Mouse (Mus musculus) kidney, postnatal 0 days (tissue): ENCODE data around the gene Emp1. TPM values are rescaled to one million over a fixed set of nuclear protein-coding genes. Genes with fewer than 3 reads are reported as not detected.

Source experiments
- ATAC-seq: fragments of 200-750 bp; cut with Nextera tagmentation; replicated peaks from 2 replicates; pipeline ENCODE4 v1.8.0; 2017; ENCODE audit warnings: low read depth, moderate number of reproducible peaks, moderate TSS enrichment, moderate library complexity; ENCODE audit not compliant: low FRiP score
- DNase-seq: peaks from one replicate; pipeline ENCODE4 v3.0.0-alpha.2; 2016; ENCODE audit warnings: low spot score
- H3K27ac ChIP-seq: fragments of 300-500 bp; sonication (generic); 2 replicates; pipeline ENCODE4 v1.5.1; 2014; ENCODE audit warnings: mild to moderate bottlenecking
- H3K27me3 ChIP-seq: fragments of 300-500 bp; sonication (generic); 2 replicates; pipeline ENCODE4 v1.6.1; 2014; ENCODE audit warnings: low read length, mixed read lengths; ENCODE audit not compliant: insufficient read depth
- H3K36me3 ChIP-seq: fragments of 300-500 bp; sonication (generic); 2 replicates; pipeline ENCODE4 v1.6.1; 2014; ENCODE audit warnings: low read length, mixed read lengths; ENCODE audit not compliant: insufficient read depth
- H3K4me1 ChIP-seq: fragments of 300-500 bp; sonication (generic); replicated peaks from 2 replicates; pipeline ENCODE4 v1.6.1; 2014; ENCODE audit warnings: antibody characterized with exemption, low read length, mixed read lengths; ENCODE audit not compliant: insufficient read depth
- H3K4me2 ChIP-seq: fragments of 300-500 bp; sonication (generic); 2 replicates; pipeline ENCODE4 v1.6.1; 2014; ENCODE audit warnings: mild to moderate bottlenecking, low read length, moderate library complexity, mixed read lengths
- H3K4me3 ChIP-seq: fragments of 300-500 bp; sonication (generic); replicated peaks from 2 replicates; pipeline ENCODE4 v1.5.1; 2014; ENCODE audit warnings: low read depth, low read length
- H3K9ac ChIP-seq: fragments of 300-500 bp; sonication (generic); 2 replicates; pipeline ENCODE4 v1.6.1; 2014; ENCODE audit warnings: low read depth, low read length
- H3K9me3 ChIP-seq: fragments of 300-500 bp; sonication (generic); replicated peaks from 2 replicates; pipeline ENCODE4 v1.6.1; 2016; ENCODE audit warnings: low read length, inconsistent platforms, mixed read lengths
- CTCF ChIP-seq: IDR thresholded peaks from 2 replicates; pipeline ENCODE4 v1.5.1; 2016; ENCODE audit warnings: antibody characterized with exemption, low read depth, mild to moderate bottlenecking, moderate library complexity
- WGBS: fragments of 180-500 bp; shearing (Covaris S2); extraction: QIAGEN DNeasy Blood & Tissue Kit; methylation state at CpG from one replicate; pipeline ENCODE4 v1.1.7; 2014; 5-methylcytosine and 5-hydroxymethylcytosine counted together
- polyA plus RNA-seq: library from polyadenylated mRNA; unstranded; fragments of >200 nt; fragmentation: Nextera tagmentation; extraction: Ambion mirVana; gene quantifications from 2 replicates; pipeline ENCODE4 v1.2.1, GENCODE M21; 2015

Emp1 gene
- polyA plus RNA-seq, 1 experiment from 2014 or later = 54.7 TPM

DNA sequence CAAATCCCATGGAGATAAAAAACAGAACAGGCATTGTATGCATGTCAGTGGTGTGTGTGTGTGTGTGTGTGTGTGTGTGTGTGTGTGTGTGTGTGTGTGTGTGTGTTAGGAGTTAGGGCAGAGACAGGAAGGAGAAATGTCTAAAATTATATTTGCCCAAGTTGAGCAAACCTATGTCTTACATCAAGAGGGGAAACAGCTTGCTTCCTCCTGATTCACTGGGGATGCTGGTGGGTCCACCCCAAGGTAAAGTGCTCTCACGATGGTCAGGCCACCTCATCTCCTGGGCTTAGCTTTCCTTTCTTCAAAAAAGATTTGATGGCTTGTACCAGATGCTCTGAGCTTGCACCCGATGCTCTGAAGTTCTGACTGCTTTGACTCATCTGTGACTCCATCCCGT is 38.2 kb upstream of the Emp1 start:
- H3K4me2 ChIP-seq = no peak overlapping the region
- DNase-seq (no peak), ATAC-seq (no peak)
- H3K9me3 ChIP-seq = no peaks in the 10 kb centered on the region
- H3K27me3 ChIP-seq = no peaks in the 10 kb centered on the region
- 60% methylated on average over 3 of the region's 3 CpGs for WGBS
- H3K36me3 ChIP-seq = no peaks in the 10 kb centered on the region
- no peak overlapping the region for H3K27ac ChIP-seq
- no peaks in the 10 kb centered on the region for H3K4me1 ChIP-seq
- H3K4me3 ChIP-seq = no peak overlapping the region
- no peak for TF ChIP-seq CTCF
- H3K9ac ChIP-seq = no peak overlapping the region

DNA sequence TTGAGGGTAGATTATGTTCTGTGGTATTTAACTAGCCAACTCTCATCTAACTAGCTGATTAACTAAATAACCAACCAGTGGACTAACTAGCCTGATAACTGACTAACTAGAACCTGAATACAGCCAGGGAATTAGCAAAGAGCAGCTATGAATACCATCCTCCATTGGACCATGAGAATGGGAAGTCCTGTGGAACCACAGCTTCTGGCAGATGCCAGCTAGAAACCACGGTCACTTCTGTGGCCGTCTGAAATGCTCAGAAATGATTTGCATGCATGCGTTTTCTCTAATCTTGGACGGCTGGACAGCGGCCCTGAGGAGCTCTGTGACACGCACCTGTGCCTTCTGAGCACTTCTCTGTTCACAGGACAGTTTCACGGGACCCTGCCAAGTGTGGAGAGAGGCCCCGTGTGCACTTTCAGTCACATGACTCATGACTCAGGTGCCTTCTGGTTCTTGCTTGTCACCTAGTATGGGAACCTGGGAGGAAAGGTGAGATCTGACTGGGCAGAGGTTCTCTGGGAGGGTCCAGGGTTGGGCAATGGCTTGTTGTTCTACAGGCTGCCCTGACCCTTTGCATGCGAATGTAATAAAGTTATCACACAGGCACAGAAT is 37.6 kb upstream of the Emp1 start:
- no peaks in the 10 kb centered on the region for H3K4me1 ChIP-seq
- H3K27me3 ChIP-seq = no peaks in the 10 kb centered on the region
- DNase-seq (no peak), ATAC-seq (peak; percentile 68)
- H3K4me2 ChIP-seq = no peak overlapping the region
- H3K36me3 ChIP-seq = no peaks in the 10 kb centered on the region
- H3K9me3 ChIP-seq = no peaks in the 10 kb centered on the region
- TF ChIP-seq CTCF = no peak
- no peak overlapping the region for H3K4me3 ChIP-seq
- H3K9ac ChIP-seq = no peak overlapping the region
- 54% methylated on average over 9 of the region's 9 CpGs for WGBS
- H3K27ac ChIP-seq = no peak overlapping the region

DNA sequence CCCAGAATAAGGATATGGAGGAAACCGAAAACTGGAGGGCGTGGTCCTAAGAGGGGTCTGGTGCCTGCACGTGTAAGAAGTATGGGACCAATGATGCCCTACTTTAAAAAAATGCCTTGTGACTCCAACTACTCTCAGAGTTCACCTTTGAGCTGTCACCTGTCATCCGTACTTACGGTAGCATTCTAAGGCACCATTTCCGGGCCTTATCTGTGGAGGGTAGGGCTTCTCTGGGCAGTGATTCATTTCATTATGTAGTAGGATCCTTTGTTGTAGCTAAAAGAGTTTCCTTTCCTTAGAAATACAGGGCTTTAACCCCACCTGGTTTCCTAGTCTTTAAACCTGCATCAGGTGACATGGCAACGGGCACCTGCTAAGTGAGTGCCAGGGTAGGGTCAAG is 35.5 kb upstream of the Emp1 start:
- ATAC-seq (no peak), DNase-seq (no peak)
- whole genome bisulfite sequencing = 84% methylated on average over 7 of the region's 7 CpGs

DNA sequence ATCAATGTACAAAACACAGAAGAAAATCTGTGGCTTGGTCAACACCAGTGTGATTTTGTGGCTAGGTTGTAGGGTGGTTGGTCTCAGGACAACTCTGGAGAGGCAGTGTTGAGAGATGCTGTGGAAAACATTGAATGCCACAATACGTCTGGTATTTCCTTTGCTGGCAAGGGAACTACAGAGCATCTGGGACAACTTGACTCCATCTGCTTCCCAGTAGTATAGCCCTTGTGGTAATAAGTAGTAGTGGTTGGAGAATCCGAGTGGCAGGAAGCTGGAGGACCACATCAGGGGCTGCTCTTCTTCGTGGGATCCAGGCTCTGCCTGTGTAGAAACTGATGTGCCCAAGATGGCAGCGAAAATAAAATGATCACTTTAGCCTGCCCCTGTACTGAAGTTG is 30.4 kb upstream of the Emp1 start:
- DNase-seq (no peak), ATAC-seq (no peak)
- Histone ChIP-seq H3K9ac (no peak overlapping the region), H3K27ac (no peak overlapping the region), H3K36me3 (no peaks in the 10 kb centered on the region), H3K4me1 (peaks cover 12% of the 10 kb centered on the region; the same call in 1 of the 2 replicates), H3K4me2 (no peak overlapping the region), H3K27me3 (no peaks in the 10 kb centered on the region), H3K9me3 (no peaks in the 10 kb centered on the region), H3K4me3 (no peak overlapping the region)
- TF ChIP-seq CTCF = no peak
- WGBS = 85% methylated on average over 4 of the region's 4 CpGs

More for the DNA sequence above, 35.5 kb upstream of the Emp1 start:
- Histone ChIP-seq H3K9me3 (no peaks in the 10 kb centered on the region), H3K4me2 (no peak overlapping the region), H3K27ac (no peak overlapping the region), H3K4me1 (no peaks in the 10 kb centered on the region), H3K4me3 (no peak overlapping the region), H3K36me3 (no peaks in the 10 kb centered on the region), H3K9ac (no peak overlapping the region), H3K27me3 (no peaks in the 10 kb centered on the region)
- TF ChIP-seq CTCF = no peak

DNA sequence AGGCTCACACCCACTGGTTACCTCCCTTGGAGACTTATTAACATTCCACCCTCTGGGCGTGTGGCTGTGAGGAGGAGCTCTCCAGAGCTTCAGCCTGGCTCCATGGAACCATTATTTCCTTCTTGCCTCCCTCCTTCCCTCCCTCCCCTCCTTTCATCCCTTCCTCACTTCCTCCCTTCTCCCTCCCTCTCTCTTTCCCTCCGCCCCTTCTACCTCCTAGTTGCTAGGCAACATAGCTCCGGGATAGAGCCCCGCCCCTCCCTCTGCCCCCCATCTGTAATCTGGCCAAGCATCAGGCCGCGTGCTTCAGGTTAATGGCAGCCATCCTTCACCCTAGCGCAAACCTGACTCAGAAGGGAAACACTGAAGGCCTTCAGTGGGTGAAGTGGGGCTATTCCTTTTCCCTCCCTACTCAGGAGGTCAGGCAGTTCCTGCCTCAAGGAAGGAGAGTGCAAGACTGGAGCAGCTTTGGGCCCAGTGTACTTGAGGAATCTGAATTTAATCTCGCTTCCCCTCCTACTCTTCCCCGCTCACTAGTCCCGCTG is 29.5 kb upstream of the Emp1 start:
- Histone ChIP-seq H3K36me3 (no peaks in the 10 kb centered on the region), H3K4me3 (no peak overlapping the region), H3K27me3 (no peaks in the 10 kb centered on the region), H3K9ac (no peak overlapping the region), H3K4me2 (no peak overlapping the region), H3K27ac (peak overlapping the region; percentile 51), H3K9me3 (no peaks in the 10 kb centered on the region), H3K4me1 (peaks cover 12% of the 10 kb centered on the region; the same call in 1 of the 2 replicates)
- DNase-seq = peak; percentile 74
- 14% methylated on average over 10 of the region's 10 CpGs for WGBS
- ATAC-seq = peak; percentile 79
- TF ChIP-seq CTCF = no peak

DNA sequence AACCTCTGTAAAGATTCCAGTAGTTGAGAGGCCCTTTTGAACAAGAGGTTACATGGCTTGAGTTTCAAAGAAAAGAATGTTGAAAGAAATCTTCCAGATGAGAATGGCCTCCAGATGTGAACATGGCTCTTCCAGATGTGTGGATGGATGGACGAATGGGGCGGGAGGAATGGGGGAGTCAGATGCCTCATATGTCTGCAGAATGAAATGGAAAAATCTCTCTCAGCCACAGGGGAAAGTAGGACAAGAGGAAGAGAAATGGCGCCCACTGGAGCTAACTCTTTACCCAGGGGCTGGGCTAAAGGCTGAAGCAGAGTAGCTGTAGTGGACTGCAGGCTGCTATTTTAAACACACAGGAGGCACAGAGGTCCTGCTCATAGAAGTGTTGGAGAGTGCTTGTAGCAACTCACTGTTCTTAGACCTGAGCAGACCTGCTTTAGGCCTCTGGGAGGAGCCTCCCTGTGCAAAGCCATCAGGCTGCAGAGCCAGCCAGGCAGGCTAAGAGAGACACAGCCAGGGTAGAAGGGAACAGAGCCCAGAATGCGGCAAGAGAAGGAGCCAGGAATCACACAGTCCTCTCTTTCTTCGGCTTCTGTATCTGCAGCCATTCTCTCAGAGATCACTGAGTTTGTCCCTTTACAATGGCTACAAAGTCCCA is 28.2 kb upstream of the Emp1 start:
- 0 out of 2 replicates have a peak, but pooled peaks have one; percentile 5 for TF ChIP-seq CTCF
- ATAC-seq (no peak), DNase-seq (peak; percentile 42)
- Histone ChIP-seq H3K27ac (peak overlapping the region; percentile 54), H3K9me3 (no peaks in the 10 kb centered on the region), H3K4me2 (no peak overlapping the region), H3K4me3 (no peak overlapping the region), H3K27me3 (no peaks in the 10 kb centered on the region), H3K9ac (no peak overlapping the region), H3K4me1 (peaks cover 12% of the 10 kb centered on the region; the same call in 1 of the 2 replicates), H3K36me3 (no peaks in the 10 kb centered on the region)
- WGBS = 66% methylated on average over 5 of the region's 5 CpGs
